Mouse (Mus musculus): ENCODE results near the gene Pwp2.

Gene Pwp2

GRCm38 (mm10) chr10:78170445-78170844 is 14.5 kb downstream of the Pwp2 start:
- no peak for DNase-seq (ENCODE audit: low spot score)

GRCm38 (mm10) chr10:78169281-78170042 is 15.5 kb downstream of the Pwp2 start, which contains the start of gene D10Jhu81e:
D10Jhu81e (minus strand) TSS chr10:78169782.
- DNase-seq (ENCODE audit: low spot score), result peak; percentile 100

GRCm38 (mm10) chr10:78168792-78169191 is 16.2 kb downstream of the Pwp2 start:
- DNase-seq (ENCODE audit: low spot score), result no peak

GRCm38 (mm10) chr10:78167775-78168174 is 17.2 kb downstream of the Pwp2 start:
- DNase-seq (ENCODE audit: low spot score), result no peak

- no peak for DNase-seq (ENCODE audit: low spot score)
These were observed 17.6 kb downstream of the Pwp2 start for GRCm38 (mm10) chr10:78167333-78167732.

GRCm38 (mm10) chr10:78165256-78166005 is 19.5 kb downstream of the Pwp2 start:
- DNase-seq (ENCODE audit: low spot score), result no peak

GRCm38 (mm10) chr10:78164786-78165185 is 20.2 kb downstream of the Pwp2 start:
- no peak for DNase-seq (ENCODE audit: low spot score)

GRCm38 (mm10) chr10:78163923-78164322 is 21.0 kb downstream of the Pwp2 start:
- DNase-seq (ENCODE audit: low spot score), result peak; percentile 37

GRCm38 (mm10) chr10:78163241-78163640 is 21.7 kb downstream of the Pwp2 start:
- no peak for DNase-seq (ENCODE audit: low spot score)

GRCm38 (mm10) chr10:78162646-78163045 is 22.3 kb downstream of the Pwp2 start:
- DNase-seq (ENCODE audit: low spot score), result no peak

- no peak for DNase-seq (ENCODE audit: low spot score)
These were observed 23.9 kb downstream of the Pwp2 start for GRCm38 (mm10) chr10:78161096-78161495.

- no peak for DNase-seq (ENCODE audit: low spot score)
These were observed 24.4 kb downstream of the Pwp2 start for GRCm38 (mm10) chr10:78160369-78161095.

- DNase-seq (ENCODE audit: low spot score), result peak; percentile 71
These were observed 25.0 kb downstream of the Pwp2 start for GRCm38 (mm10) chr10:78159906-78160305.

- DNase-seq (ENCODE audit: low spot score), result peak; percentile 57
These were observed 25.6 kb downstream of the Pwp2 start for GRCm38 (mm10) chr10:78159252-78159878.

- no peak for DNase-seq (ENCODE audit: low spot score)
These were observed 26.9 kb downstream of the Pwp2 start for GRCm38 (mm10) chr10:78158041-78158440.

- DNase-seq (ENCODE audit: low spot score), result no peak
These were observed 28.0 kb downstream of the Pwp2 start for GRCm38 (mm10) chr10:78156926-78157325.

GRCm38 (mm10) chr10:78148834-78149766 is 35.8 kb downstream of the Pwp2 start:
- DNase-seq (ENCODE audit: low spot score), result no peak

GRCm38 (mm10) chr10:78147908-78148441 is 37.0 kb downstream of the Pwp2 start:
- no peak for DNase-seq (ENCODE audit: low spot score)

- DNase-seq (ENCODE audit: low spot score), result no peak
These were observed 41.0 kb downstream of the Pwp2 start for GRCm38 (mm10) chr10:78143727-78144505.

- no peak for DNase-seq (ENCODE audit: low spot score)
These were observed 44.1 kb downstream of the Pwp2 start for GRCm38 (mm10) chr10:78140843-78141242.

All from spleen, adult 12 weeks (tissue).